Mouse (Mus musculus) CH12.LX (cell line): Measurements from ENCODE around the gene Fancc. TPM values are rescaled to one million over a fixed set of nuclear protein-coding genes. Genes with fewer than 3 reads are reported as not detected.

Experiments
- DNase-seq: peaks from one replicate; pipeline ENCODE4 v3.0.0-alpha.2; 2013; ENCODE audit errors: extremely low read depth
- H3K27ac ChIP-seq: 2 replicates; pipeline ENCODE4 v1.5.1; 2012; ENCODE audit warnings: low read depth, mild to moderate bottlenecking, control low read depth, moderate library complexity; ENCODE audit not compliant: insufficient read depth
- H3K27me3 ChIP-seq: replicated peaks from 2 replicates; pipeline ENCODE3; 2012; ENCODE audit warnings: inconsistent platforms
- H3K36me3 ChIP-seq, 2 experiments: replicated peaks in 1 of 2; 2 replicates each; pipeline versions ENCODE3 to v1.6.1; 2012; ENCODE audit warnings: inconsistent platforms in 1 of 2, low read length in 1 of 2, mild to moderate bottlenecking in 1 of 2, mixed read lengths in 1 of 2, moderate library complexity in 1 of 2; ENCODE audit not compliant: control insufficient read depth in 1 of 2, insufficient read depth in 1 of 2
- H3K4me1 ChIP-seq, 2 experiments: 2 replicates each; pipeline ENCODE4 v1.6.1; 2012; ENCODE audit warnings: inconsistent platforms in 1 of 2, moderate library complexity in 1 of 2; ENCODE audit not compliant: insufficient read depth in 2 of 2, control insufficient read depth in 1 of 2
- H3K4me2 ChIP-seq: 2 replicates; pipeline ENCODE4 v1.6.1; 2012; ENCODE audit warnings: low read depth, mild to moderate bottlenecking, control low read depth; ENCODE audit not compliant: poor library complexity, insufficient read depth, severe bottlenecking
- H3K4me3 ChIP-seq, 3 experiments: fragments of 150-350 bp in 1 of 3; sonication (generic) in 1 of 3; replicated peaks in 1 of 3; 2 replicates each; pipeline versions ENCODE3 to v1.5.1; 2011 to 2012; ENCODE audit warnings: low read depth in 2 of 3, low read length in 2 of 3, mild to moderate bottlenecking in 2 of 3, moderate library complexity in 2 of 3, control low read depth in 1 of 3, improper control_type of control experiment in 1 of 3, inconsistent platforms in 1 of 3, mixed read lengths in 1 of 3; ENCODE audit not compliant: poor library complexity in 1 of 3
- H3K79me2 ChIP-seq: replicated peaks from 2 replicates; pipeline ENCODE4 v1.6.1; 2012; ENCODE audit warnings: mild to moderate bottlenecking, moderate library complexity; ENCODE audit not compliant: control insufficient read depth, poor library complexity, insufficient read depth, severe bottlenecking; ENCODE audit errors: extremely low read depth
- H3K9ac ChIP-seq: 2 replicates; pipeline ENCODE4 v1.6.1; 2012; ENCODE audit warnings: low read depth, mild to moderate bottlenecking, control low read depth, moderate library complexity; ENCODE audit not compliant: insufficient read depth
- H3K9me3 ChIP-seq: replicated peaks from 2 replicates; pipeline ENCODE3; 2012; ENCODE audit warnings: low read length, inconsistent platforms, mixed read lengths
- BHLHE40 ChIP-seq: IDR thresholded peaks from 2 replicates; pipeline ENCODE4 v1.6.1; 2011; ENCODE audit warnings: mild to moderate bottlenecking, low read depth, low read length, improper control_type of control experiment
- CHD1 ChIP-seq: IDR thresholded peaks from 2 replicates; pipeline ENCODE4 v1.6.1; 2012; ENCODE audit warnings: low read depth, low read length, improper control_type of control experiment, inconsistent platforms
- E2F4 ChIP-seq: IDR thresholded peaks from 2 replicates; pipeline ENCODE4 v1.6.1; 2011; ENCODE audit warnings: low read depth, low read length, improper control_type of control experiment; ENCODE audit not compliant: insufficient replicate concordance
- ELF1 ChIP-seq: IDR thresholded peaks from 2 replicates; pipeline ENCODE4 v1.6.1; 2014; ENCODE audit warnings: low read depth, mild to moderate bottlenecking, inconsistent platforms, low read length, improper control_type of control experiment
- EP300 ChIP-seq: IDR thresholded peaks from 2 replicates; pipeline ENCODE4 v1.6.1; 2011; ENCODE audit warnings: low read length, improper control_type of control experiment
- ETS1 ChIP-seq: conservative IDR thresholded peaks from 2 replicates; pipeline ENCODE4 v1.6.1; 2012; ENCODE audit warnings: low read depth, mild to moderate bottlenecking, inconsistent platforms, low read length, improper control_type of control experiment, moderate library complexity
- GABPA ChIP-seq: IDR thresholded peaks from 2 replicates; pipeline ENCODE4 v1.6.1; 2012; ENCODE audit warnings: low read depth, low read length, improper control_type of control experiment, inconsistent platforms; ENCODE audit not compliant: insufficient replicate concordance
- HCFC1 ChIP-seq: IDR thresholded peaks from 2 replicates; pipeline ENCODE4 v1.6.1; 2012; ENCODE audit warnings: low read depth, mild to moderate bottlenecking, inconsistent platforms, low read length, improper control_type of control experiment
- JUND ChIP-seq: conservative IDR thresholded peaks from 2 replicates; pipeline ENCODE4 v1.6.1; 2011; ENCODE audit warnings: low read depth, low read length, improper control_type of control experiment
- MAFK ChIP-seq: IDR thresholded peaks from 2 replicates; pipeline ENCODE4 v1.6.1; 2011; ENCODE audit warnings: low read length, improper control_type of control experiment; ENCODE audit not compliant: insufficient replicate concordance
- MAX ChIP-seq: IDR thresholded peaks from 2 replicates; pipeline ENCODE4 v1.6.1; 2011; ENCODE audit warnings: low read length, improper control_type of control experiment
- MAZ ChIP-seq: IDR thresholded peaks from 2 replicates; pipeline ENCODE4 v1.6.1; 2012; ENCODE audit warnings: low read depth, mild to moderate bottlenecking, inconsistent platforms, low read length, improper control_type of control experiment, moderate library complexity
- MEF2A ChIP-seq: IDR thresholded peaks from 2 replicates; pipeline ENCODE4 v1.6.1; 2014; ENCODE audit warnings: low read depth, mild to moderate bottlenecking, inconsistent platforms, low read length, improper control_type of control experiment, borderline replicate concordance
- MXI1 ChIP-seq: IDR thresholded peaks from 2 replicates; pipeline ENCODE4 v1.6.1; 2011; ENCODE audit warnings: mild to moderate bottlenecking, low read depth, low read length, improper control_type of control experiment
- MYC ChIP-seq: IDR thresholded peaks from 2 replicates; pipeline ENCODE4 v1.6.1; 2011; ENCODE audit warnings: low read depth, mild to moderate bottlenecking, improper control_type of control experiment, low read length
- NELFE ChIP-seq: IDR thresholded peaks from 2 replicates; pipeline ENCODE4 v1.6.1; 2011; ENCODE audit warnings: low read depth, low read length, improper control_type of control experiment
- RCOR1 ChIP-seq: conservative IDR thresholded peaks from 2 replicates; pipeline ENCODE4 v1.6.1; 2012; ENCODE audit warnings: low read depth, mild to moderate bottlenecking, inconsistent platforms, low read length, improper control_type of control experiment
- TBP ChIP-seq: conservative IDR thresholded peaks from 2 replicates; pipeline ENCODE4 v1.6.1; 2011; ENCODE audit warnings: low read depth, low read length, improper control_type of control experiment
- TCF12 ChIP-seq: IDR thresholded peaks from 2 replicates; pipeline ENCODE4 v1.6.1; 2014; ENCODE audit warnings: low read depth, mild to moderate bottlenecking, inconsistent platforms, low read length, improper control_type of control experiment
- UBTF ChIP-seq: IDR thresholded peaks from 2 replicates; pipeline ENCODE4 v1.6.1; 2012; ENCODE audit warnings: low read depth, mild to moderate bottlenecking, inconsistent platforms, low read length, improper control_type of control experiment, moderate library complexity
- USF1 ChIP-seq: IDR thresholded peaks from 2 replicates; pipeline ENCODE4 v1.6.1; 2014; ENCODE audit warnings: low read depth, mild to moderate bottlenecking, inconsistent platforms, low read length, improper control_type of control experiment
- USF2 ChIP-seq: conservative IDR thresholded peaks from 2 replicates; pipeline ENCODE4 v1.6.1; 2011; ENCODE audit warnings: low read depth, low read length, improper control_type of control experiment
- ZC3H11A ChIP-seq: IDR thresholded peaks from 2 replicates; pipeline ENCODE4 v1.6.1; 2012; ENCODE audit warnings: low read depth, mild to moderate bottlenecking, inconsistent platforms, low read length, improper control_type of control experiment
- ZMIZ1 ChIP-seq: IDR thresholded peaks from 2 replicates; pipeline ENCODE4 v1.6.1; 2012; ENCODE audit warnings: low read depth, mild to moderate bottlenecking, inconsistent platforms, low read length, improper control_type of control experiment
- dilution Hi-C: fragments of 300-500 bp; cut with MboI; formaldehyde crosslinking; loops from 2 replicates; pipeline ENCODE4 v1.14.3; 2020; ENCODE audit warnings: low sequenced_read_pairs; ENCODE audit not compliant: extremely low pct_unique_long_range_greater_than_20kb, extremely low pct_ligation_motif_present
- in situ Hi-C: fragments of 300-500 bp; cut with MboI; formaldehyde crosslinking; loops from 3 replicates; pipeline ENCODE4 v1.14.3; 2019; ENCODE audit warnings: low sequenced_read_pairs, low pct_ligation_motif_present, low pct_unique_long_range_greater_than_20kb, mixed read lengths
- polyA plus RNA-seq: library from polyadenylated mRNA; unstranded; fragments of >175 nt; gene quantifications from 2 replicates; pipeline ENCODE4 v1.2.1, GENCODE M21; 2012; ENCODE audit warnings: low read depth; ENCODE audit not compliant: insufficient read length
- total RNA-seq, 2 experiments: library from RNA; depleted of rRNA; stranded (reverse); fragments of 300-350 nt in 1 of 2; fragments of >200 nt in 1 of 2; gene quantifications; 2 replicates each; pipeline ENCODE4 v1.2.3; 2012 to 2014

The Fancc gene
- total and polyA plus RNA-seq, 3 experiments, result 8.2 to 12.4 (median 8.7) TPM

GRCm38 (mm10) chr13:63313748-63314607 is 183.1 kb downstream of the Fancc start:
- H3K9me3 ChIP-seq, result no peaks in the 10 kb centered on the region
- in situ Hi-C loops, result no loop called here
- H3K4me2 ChIP-seq, result no peak overlapping the region
- no peak overlapping the region for H3K4me3 ChIP-seq
- H3K79me2 ChIP-seq, result no peaks in the 10 kb centered on the region
- H3K27ac ChIP-seq, result no peak overlapping the region
- H3K27me3 ChIP-seq, result no peaks in the 10 kb centered on the region
- dilution Hi-C loops, result no loop called here
- no peak for DNase-seq
- H3K9ac ChIP-seq, result no peak overlapping the region
- peaks cover 16 to 67% of the 10 kb centered on the region in 2 experiments for H3K36me3 ChIP-seq
- no peaks in the 10 kb centered on the region for H3K4me1 ChIP-seq
- TF ChIP-seq USF2 (no peak), MYC (no peak), ZC3H11A (no peak), TBP (no peak), CHD1 (no peak), EP300 (no peak), ETS1 (no peak), MEF2A (no peak), MXI1 (no peak), BHLHE40 (no peak), NELFE (no peak), E2F4 (no peak), MAFK (no peak), MAX (no peak), GABPA (no peak), ZMIZ1 (no peak), USF1 (no peak)

- Histone ChIP-seq H3K4me2 (no peak overlapping the region), H3K4me3 (no peak overlapping the region), H3K4me1 (no peaks in the 10 kb centered on the region), H3K36me3 (peaks cover 16 to 68% of the 10 kb centered on the region in 2 experiments), H3K27ac (no peak overlapping the region), H3K9me3 (no peaks in the 10 kb centered on the region), H3K79me2 (no peaks in the 10 kb centered on the region), H3K9ac (no peak overlapping the region), H3K27me3 (no peaks in the 10 kb centered on the region)
- dilution Hi-C loops (no loop called here), in situ Hi-C loops (no loop called here)
- DNase-seq, result no peak
- TF ChIP-seq TCF12 (no peak), MXI1 (no peak), MAZ (no peak), MYC (no peak), RCOR1 (no peak), JUND (no peak), ELF1 (no peak), HCFC1 (no peak), USF1 (no peak), GABPA (no peak), UBTF (no peak)
These were observed 183.8 kb downstream of the Fancc start for GRCm38 (mm10) chr13:63313247-63313646.
